11 mouse cellular contexts compared by ENCODE assay signal in the genomic region with DNA sequence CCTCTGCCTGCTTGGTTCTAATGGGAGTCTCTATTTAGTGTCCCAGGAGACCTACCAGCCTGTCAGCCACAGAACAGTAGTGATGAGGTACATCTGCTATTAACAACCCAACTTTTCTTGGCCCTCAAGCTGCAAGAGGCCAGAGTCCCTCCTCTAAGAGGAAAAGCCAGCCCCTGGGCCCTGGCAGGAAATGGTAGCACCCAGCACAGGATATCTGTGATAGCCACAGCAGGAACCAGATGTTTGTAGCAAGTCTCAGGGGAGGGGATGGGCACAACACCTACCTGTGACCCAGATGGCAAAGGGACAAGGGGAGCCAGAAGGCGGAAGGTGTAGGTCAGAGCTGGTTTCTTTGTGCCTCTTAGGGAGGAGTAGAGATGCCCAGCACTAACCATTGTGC. TPM values are rescaled to one million over a fixed set of nuclear protein-coding genes. Genes with fewer than 3 reads are reported as not detected.
A peak's percentile ranks its signal among the peaks of the same experiment; 100 is the strongest.
DNase-seq lines count a peak whose midpoint lies in the region; ATAC-seq and TF ChIP-seq lines count a peak whose summit lies in the region.
"Had no signal": no experiment of that assay in that cellular context is flagged by ENCODE, and none has a peak within 500 bp of the region (broad histone marks: within the 10 kb centered on the region; RNA-seq: fewer than 3 reads in every experiment).

No protein-coding gene starts in this region.

- no peak overlapping the region for H3K4me3 ChIP-seq in lung, embryonic 14.5 days (ENCODE audit: low read depth, low read length)
- H3K4me3 ChIP-seq in heart, embryonic 15.5 days = no peak overlapping the region
- no peak overlapping the region for H3K4me3 ChIP-seq in liver, embryonic 15.5 days (replicated peaks)
- H3K4me3 ChIP-seq in stomach, embryonic 16.5 days (replicated peaks; ENCODE audit: low read length) = no peak overlapping the region
- no peak overlapping the region for H3K4me3 ChIP-seq in midbrain, embryonic 11.5 days (ENCODE audit: low read depth, low read length)
- H3K4me3 ChIP-seq: erythroblast, embryonic 14.5 days; midbrain, embryonic 12.5 days had no signal

- H3K27me3 ChIP-seq in lung, embryonic 14.5 days (ENCODE audit: insufficient read depth, low read length) = no peaks in the 10 kb centered on the region
- H3K27me3 ChIP-seq in heart, embryonic 15.5 days = no peaks in the 10 kb centered on the region
- no peaks in the 10 kb centered on the region for H3K27me3 ChIP-seq in liver, embryonic 15.5 days
- no peaks in the 10 kb centered on the region for H3K27me3 ChIP-seq in stomach, embryonic 16.5 days (ENCODE audit: control insufficient read depth, insufficient read depth, low read length)
- H3K27me3 ChIP-seq in midbrain, embryonic 11.5 days (ENCODE audit: control insufficient read depth, insufficient read depth, low read length) = no peaks in the 10 kb centered on the region
- H3K27me3 ChIP-seq: midbrain, embryonic 12.5 days; Patski had no signal

- no peak for TF ChIP-seq CTCF in lung, embryonic 14.5 days (IDR thresholded peaks at IDR 0.05; ENCODE audit: low read depth)

- peak overlapping the region; percentile 88 for H3K27ac ChIP-seq in lung, embryonic 14.5 days (ENCODE audit: low read depth)
- H3K27ac ChIP-seq in heart, embryonic 15.5 days = peak overlapping the region; percentile 87
- H3K27ac ChIP-seq in liver, embryonic 15.5 days (replicated peaks) = peak overlapping the region; percentile 61
- H3K27ac ChIP-seq in stomach, embryonic 16.5 days (ENCODE audit: low read length) = peak overlapping the region; percentile 87
- H3K27ac ChIP-seq in midbrain, embryonic 11.5 days (ENCODE audit: low read depth, low read length) = no peak overlapping the region
- H3K27ac ChIP-seq: midbrain, embryonic 12.5 days had no signal

- H3K9ac ChIP-seq in lung, embryonic 14.5 days = no peak overlapping the region
- no peak overlapping the region for H3K9ac ChIP-seq in heart, embryonic 15.5 days
- H3K9ac ChIP-seq in liver, embryonic 15.5 days = no peak overlapping the region
- H3K9ac ChIP-seq in stomach, embryonic 16.5 days (ENCODE audit: low read length) = no peak overlapping the region
- H3K9ac ChIP-seq in midbrain, embryonic 11.5 days (ENCODE audit: low read length) = no peak overlapping the region
- H3K9ac ChIP-seq: midbrain, embryonic 12.5 days had no signal

- peaks cover 20% of the 10 kb centered on the region for H3K4me1 ChIP-seq in lung, embryonic 14.5 days (ENCODE audit: insufficient read depth)
- H3K4me1 ChIP-seq in heart, embryonic 15.5 days (replicated peaks) = peaks cover 40% of the 10 kb centered on the region
- peaks cover 32% of the 10 kb centered on the region for H3K4me1 ChIP-seq in liver, embryonic 15.5 days (replicated peaks)
- peaks cover 31% of the 10 kb centered on the region for H3K4me1 ChIP-seq in stomach, embryonic 16.5 days (ENCODE audit: control insufficient read depth, insufficient read depth, low read length)
- H3K4me1 ChIP-seq in midbrain, embryonic 11.5 days (ENCODE audit: control insufficient read depth, insufficient read depth, low read length) = peaks cover 5% of the 10 kb centered on the region; the same call in 1 of the 2 replicates

- DNase-seq in lung, embryonic 14.5 days = no peak
- DNase-seq in lung, postnatal 14 days = no peak
- no peak for DNase-seq in frontal cortex, postnatal 25 days (ENCODE audit: low spot score in 2 of 2)
- no peak for DNase-seq in midbrain, embryonic 11.5 days (ENCODE audit: low spot score, missing footprints)
- no peak for DNase-seq in layer of hippocampus, adult 9-10 months (ENCODE audit: low spot score)

- H3K9me3 ChIP-seq in lung, embryonic 14.5 days (ENCODE audit: low read depth, low read length) = no peaks in the 10 kb centered on the region
- no peaks in the 10 kb centered on the region for H3K9me3 ChIP-seq in heart, embryonic 15.5 days (replicated peaks)
- H3K9me3 ChIP-seq in liver, embryonic 15.5 days (replicated peaks) = no peaks in the 10 kb centered on the region
- H3K9me3 ChIP-seq in stomach, embryonic 16.5 days (replicated peaks; ENCODE audit: control insufficient read depth, low read length) = no peaks in the 10 kb centered on the region
- no peaks in the 10 kb centered on the region for H3K9me3 ChIP-seq in midbrain, embryonic 11.5 days (ENCODE audit: control insufficient read depth, low read length)
- H3K9me3 ChIP-seq: midbrain, embryonic 12.5 days had no signal

- no peaks in the 10 kb centered on the region for H3K36me3 ChIP-seq in lung, embryonic 14.5 days (ENCODE audit: insufficient read depth)
- no peaks in the 10 kb centered on the region for H3K36me3 ChIP-seq in heart, embryonic 15.5 days
- peaks cover 11% of the 10 kb centered on the region; the same call in 1 of the 2 replicates for H3K36me3 ChIP-seq in liver, embryonic 15.5 days (replicated peaks)
- no peaks in the 10 kb centered on the region for H3K36me3 ChIP-seq in stomach, embryonic 16.5 days (ENCODE audit: control insufficient read depth, insufficient read depth, low read length)
- no peaks in the 10 kb centered on the region for H3K36me3 ChIP-seq in midbrain, embryonic 11.5 days (ENCODE audit: control insufficient read depth, insufficient read depth, low read length)
- H3K36me3 ChIP-seq: midbrain, embryonic 12.5 days had no signal

- 0 out of 2 replicates have a peak, but pooled peaks have one; percentile 5 for ATAC-seq in lung, embryonic 14.5 days (ENCODE audit: insufficient read depth)
- no peak for ATAC-seq in heart, embryonic 15.5 days (replicated peaks; ENCODE audit: insufficient number of reproducible peaks, insufficient read depth, low FRiP score, low read depth)
- no peak for ATAC-seq in liver, embryonic 15.5 days (ENCODE audit: insufficient read depth)
- ATAC-seq in stomach, embryonic 16.5 days (ENCODE audit: insufficient read depth, low FRiP score) = no peak
- no peak for ATAC-seq in midbrain, embryonic 11.5 days (ENCODE audit: low FRiP score)
- ATAC-seq: Patski had no signal

- H3K4me2 ChIP-seq in lung, embryonic 14.5 days = no peak overlapping the region
- H3K4me2 ChIP-seq in heart, embryonic 15.5 days = no peak overlapping the region
- no peak overlapping the region for H3K4me2 ChIP-seq in liver, embryonic 15.5 days
- no peak overlapping the region for H3K4me2 ChIP-seq in stomach, embryonic 16.5 days (ENCODE audit: low read depth, low read length)
- H3K4me2 ChIP-seq in midbrain, embryonic 11.5 days = no peak overlapping the region
- H3K4me2 ChIP-seq: midbrain, embryonic 12.5 days had no signal

- WGBS in lung, embryonic 14.5 days = 77% methylated on average over 1 of the region's 1 CpGs
- WGBS in heart, embryonic 15.5 days = 86% methylated on average over 1 of the region's 1 CpGs
- WGBS in liver, embryonic 15.5 days (ENCODE audit: insufficient replicate concordance) = 42% methylated on average over 1 of the region's 1 CpGs
- 80% methylated on average over 1 of the region's 1 CpGs for WGBS in stomach, embryonic 16.5 days
- 90% methylated on average over 1 of the region's 1 CpGs for WGBS in midbrain, embryonic 11.5 days

RNA-seq across cellular contexts. Expression of gene Lax1, which starts 5.0 kb away (rescaled TPM):
- polyA plus RNA-seq in lung, embryonic 14.5 days (2014; fragmentation: Nextera tagmentation; extraction: Ambion mirVana) = 0.18 and 0.25 TPM in 2 replicates
- 0.31 and 2.1 TPM in 2 replicates for polyA plus RNA-seq in heart, embryonic 15.5 days (2015; fragmentation: Nextera tagmentation; extraction: Ambion mirVana)
- polyA plus RNA-seq in liver, embryonic 15.5 days (2015; fragmentation: Nextera tagmentation; extraction: Ambion mirVana) = 0.58 and 0.70 TPM in 2 replicates
- 0.63 and 1.1 TPM in 2 replicates for polyA plus RNA-seq in stomach, embryonic 16.5 days (2015; fragmentation: Nextera tagmentation; extraction: Ambion mirVana)
- 0.19 and 0.20 TPM in 2 replicates for polyA plus RNA-seq in midbrain, embryonic 11.5 days (2014; fragmentation: Nextera tagmentation; extraction: Ambion mirVana)

RNA-seq across cellular contexts. Expression of gene Gm38394, which starts 33.8 kb away (rescaled TPM):
- 11.9 and 12.2 TPM in 2 replicates for polyA plus RNA-seq in lung, embryonic 14.5 days (2014; fragmentation: Nextera tagmentation; extraction: Ambion mirVana)
- 3.4 and 3.8 TPM in 2 replicates for polyA plus RNA-seq in heart, embryonic 15.5 days (2015; fragmentation: Nextera tagmentation; extraction: Ambion mirVana)
- polyA plus RNA-seq in liver, embryonic 15.5 days (2015; fragmentation: Nextera tagmentation; extraction: Ambion mirVana) = 1.3 TPM in 2 replicates
- polyA plus RNA-seq in stomach, embryonic 16.5 days (2015; fragmentation: Nextera tagmentation; extraction: Ambion mirVana) = 5.3 and 6.2 TPM in 2 replicates
- 5.3 and 6.3 TPM in 2 replicates for polyA plus RNA-seq in midbrain, embryonic 11.5 days (2014; fragmentation: Nextera tagmentation; extraction: Ambion mirVana)

RNA-seq across cellular contexts. Expression of gene Zbed6, which starts 34.2 kb away (rescaled TPM):
- polyA plus RNA-seq in lung, embryonic 14.5 days (2014; fragmentation: Nextera tagmentation; extraction: Ambion mirVana) = not detected in 2 replicates
- polyA plus RNA-seq in heart, embryonic 15.5 days (2015; fragmentation: Nextera tagmentation; extraction: Ambion mirVana) = not detected in 2 replicates
- polyA plus RNA-seq in liver, embryonic 15.5 days (2015; fragmentation: Nextera tagmentation; extraction: Ambion mirVana) = not detected in 2 replicates
- polyA plus RNA-seq in stomach, embryonic 16.5 days (2015; fragmentation: Nextera tagmentation; extraction: Ambion mirVana) = not detected in 2 replicates
- not detected in 2 replicates for polyA plus RNA-seq in midbrain, embryonic 11.5 days (2014; fragmentation: Nextera tagmentation; extraction: Ambion mirVana)
- polyA plus RNA-seq: erythroblast, embryonic 14.5 days; midbrain, embryonic 12.5 days had no signal
